Mouse (Mus musculus): ENCODE data around the gene Ffar1.
"Not testable (repeated sequence)": the region's sequence is repeated elsewhere in the genome, so short reads cannot be mapped to it uniquely, and the experiment has no call there.

Ffar1 gene

GRCm38 (mm10) chr7:30851421-30851820 lies 9.9 kb downstream of the Ffar1 start:
- DNase-seq (ENCODE audit: extremely low read depth, low read depth, low spot score) = no peak

GRCm38 (mm10) chr7:30847934-30848333 lies 13.4 kb downstream of the Ffar1 start:
- no peak for DNase-seq (ENCODE audit: extremely low read depth, low read depth, low spot score)

GRCm38 (mm10) chr7:30847386-30847785 lies 14.0 kb downstream of the Ffar1 start:
- no peak for DNase-seq (ENCODE audit: extremely low read depth, low read depth, low spot score)

GRCm38 (mm10) chr7:30846505-30847053 lies 14.8 kb downstream of the Ffar1 start:
- no peak for DNase-seq (ENCODE audit: extremely low read depth, low read depth, low spot score)

- DNase-seq (ENCODE audit: extremely low read depth, low read depth, low spot score) = no peak
Observed at GRCm38 (mm10) chr7:30844676-30845297, 16.6 kb downstream of the Ffar1 start.

GRCm38 (mm10) chr7:30842092-30842491 lies 19.3 kb downstream of the Ffar1 start:
- DNase-seq (ENCODE audit: extremely low read depth, low read depth, low spot score) = no peak

- no peak for DNase-seq (ENCODE audit: extremely low read depth, low read depth, low spot score)
Observed at GRCm38 (mm10) chr7:30841379-30841778, 20.0 kb downstream of the Ffar1 start.

- DNase-seq (ENCODE audit: extremely low read depth, low read depth, low spot score) = no peak
Observed at GRCm38 (mm10) chr7:30840306-30840705, 21.1 kb downstream of the Ffar1 start.

- no peak for DNase-seq (ENCODE audit: extremely low read depth, low read depth, low spot score)
Observed at GRCm38 (mm10) chr7:30837277-30837676, 24.1 kb downstream of the Ffar1 start.

GRCm38 (mm10) chr7:30832684-30833083 lies 28.7 kb downstream of the Ffar1 start:
- not testable (repeated sequence) for DNase-seq (ENCODE audit: extremely low read depth, low read depth, low spot score)

GRCm38 (mm10) chr7:30832261-30832660 lies 29.1 kb downstream of the Ffar1 start:
- no peak for DNase-seq (ENCODE audit: extremely low read depth, low read depth, low spot score)

- no peak for DNase-seq (ENCODE audit: extremely low read depth, low read depth, low spot score)
Observed at GRCm38 (mm10) chr7:30829428-30829827, 31.9 kb downstream of the Ffar1 start.

- DNase-seq (ENCODE audit: extremely low read depth, low read depth, low spot score) = not testable (repeated sequence)
Observed at GRCm38 (mm10) chr7:30828871-30829270, 32.5 kb downstream of the Ffar1 start.

- DNase-seq (ENCODE audit: extremely low read depth, low read depth, low spot score) = no peak
Observed at GRCm38 (mm10) chr7:30826660-30827059, 34.7 kb downstream of the Ffar1 start.

GRCm38 (mm10) chr7:30824306-30824705 lies 37.1 kb downstream of the Ffar1 start:
- DNase-seq (ENCODE audit: extremely low read depth, low read depth, low spot score) = no peak

GRCm38 (mm10) chr7:30823675-30824074 lies 37.7 kb downstream of the Ffar1 start, which contains the start of gene Ffar2:
Ffar2 (minus strand) TSS chr7:30823775.
- no peak for DNase-seq (ENCODE audit: extremely low read depth, low read depth, low spot score)

GRCm38 (mm10) chr7:30821532-30821931 lies 39.8 kb downstream of the Ffar1 start:
- DNase-seq (ENCODE audit: extremely low read depth, low read depth, low spot score) = no peak

GRCm38 (mm10) chr7:30820854-30821445 lies 40.4 kb downstream of the Ffar1 start:
- no peak for DNase-seq (ENCODE audit: extremely low read depth, low read depth, low spot score)

GRCm38 (mm10) chr7:30820131-30820530 lies 41.2 kb downstream of the Ffar1 start:
- DNase-seq (ENCODE audit: extremely low read depth, low read depth, low spot score) = no peak

- DNase-seq (ENCODE audit: extremely low read depth, low read depth, low spot score) = no peak
Observed at GRCm38 (mm10) chr7:30812291-30812807, 49.0 kb downstream of the Ffar1 start.

GRCm38 (mm10) chr7:30811757-30812290 lies 49.5 kb downstream of the Ffar1 start:
- DNase-seq (ENCODE audit: extremely low read depth, low read depth, low spot score) = no peak

GRCm38 (mm10) chr7:30810319-30810718 lies 51.0 kb downstream of the Ffar1 start:
- DNase-seq (ENCODE audit: extremely low read depth, low read depth, low spot score) = no peak
